Mouse (Mus musculus): ENCODE data around the gene Utrn.

Utrn gene

DNA sequence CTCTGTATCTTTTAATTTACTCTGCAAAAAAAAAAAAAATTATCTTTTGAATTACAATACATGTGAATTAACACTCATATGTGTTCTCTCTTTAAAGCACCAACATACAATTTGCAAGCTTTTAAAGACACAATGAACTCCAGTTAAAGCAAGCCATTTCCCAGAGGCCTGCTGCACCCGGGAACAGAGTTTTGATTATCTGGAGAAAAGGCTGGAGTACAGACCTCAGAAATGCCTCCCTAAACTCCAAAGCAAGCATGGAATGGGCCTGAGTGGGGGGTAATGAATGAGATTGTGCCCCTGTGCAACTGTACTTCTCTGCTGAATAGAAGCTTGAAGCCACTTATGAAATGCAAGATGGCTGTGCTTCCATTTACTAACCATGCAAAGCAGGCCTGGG, 281.8 kb downstream of the Utrn start:
- no peak for DNase-seq (ENCODE audit: low spot score)

DNA sequence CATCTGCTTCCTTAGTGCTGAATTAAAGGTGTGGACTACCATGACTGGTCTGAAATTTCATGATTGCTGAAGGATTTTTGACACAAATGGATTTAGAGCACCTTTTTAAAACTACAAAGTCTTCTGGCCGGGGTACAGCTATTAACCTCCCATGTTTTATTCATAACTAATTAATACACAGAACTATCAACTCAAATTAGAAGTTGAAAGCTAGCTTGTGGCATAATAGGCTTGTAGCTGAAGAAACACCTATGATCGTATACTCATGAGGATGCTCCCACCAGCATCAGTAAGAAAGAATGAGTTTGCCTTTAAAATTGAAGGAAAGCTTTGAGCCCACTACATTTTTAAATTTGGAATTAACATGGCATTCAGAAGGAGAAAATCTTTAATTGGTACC, 282.3 kb downstream of the Utrn start:
- no peak for DNase-seq (ENCODE audit: low spot score)

- DNase-seq (ENCODE audit: low spot score) = no peak
These were observed 283.0 kb downstream of the Utrn start for GRCm38 (mm10) chr10:12586200-12586599.

DNA sequence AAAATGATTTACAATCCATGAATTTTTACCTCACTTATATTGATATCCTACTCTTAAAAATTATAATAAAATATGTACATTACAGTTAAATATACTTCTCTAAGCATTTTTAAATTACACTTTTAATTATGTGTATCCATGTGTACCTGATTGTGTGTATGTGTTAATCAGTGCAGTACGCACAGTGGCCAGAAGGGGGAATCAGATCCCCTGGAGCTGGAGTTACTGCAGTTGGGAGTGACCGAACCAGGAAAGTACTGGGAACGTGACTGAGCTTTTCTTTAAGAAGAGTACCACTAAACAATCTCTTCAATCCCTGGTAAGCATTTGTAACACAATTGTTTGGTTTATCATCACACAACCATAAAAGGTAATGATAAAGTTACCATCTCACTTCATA, 285.7 kb downstream of the Utrn start:
- DNase-seq (ENCODE audit: low spot score) = no peak

DNA sequence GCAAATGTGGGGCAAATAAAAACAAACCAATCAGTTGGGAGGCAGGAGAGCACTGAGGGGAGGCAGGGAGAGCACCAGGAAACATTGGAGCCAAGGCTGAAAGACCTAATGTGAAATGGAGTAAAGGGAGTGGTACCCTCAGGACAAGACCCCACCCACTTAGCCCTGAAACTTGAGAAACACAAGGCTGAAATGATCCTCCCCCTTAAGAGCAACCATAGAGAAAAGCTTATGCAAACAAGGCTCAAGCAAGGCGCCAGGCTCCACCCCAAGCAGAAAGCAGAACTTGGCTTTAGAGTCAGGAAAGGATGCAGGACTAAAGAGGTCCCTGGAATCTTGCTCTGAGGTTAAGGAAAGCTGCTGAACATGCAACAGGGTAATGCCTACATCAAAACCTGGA, 290.1 kb downstream of the Utrn start:
- peak; percentile 78 for DNase-seq (ENCODE audit: low spot score)

DNA sequence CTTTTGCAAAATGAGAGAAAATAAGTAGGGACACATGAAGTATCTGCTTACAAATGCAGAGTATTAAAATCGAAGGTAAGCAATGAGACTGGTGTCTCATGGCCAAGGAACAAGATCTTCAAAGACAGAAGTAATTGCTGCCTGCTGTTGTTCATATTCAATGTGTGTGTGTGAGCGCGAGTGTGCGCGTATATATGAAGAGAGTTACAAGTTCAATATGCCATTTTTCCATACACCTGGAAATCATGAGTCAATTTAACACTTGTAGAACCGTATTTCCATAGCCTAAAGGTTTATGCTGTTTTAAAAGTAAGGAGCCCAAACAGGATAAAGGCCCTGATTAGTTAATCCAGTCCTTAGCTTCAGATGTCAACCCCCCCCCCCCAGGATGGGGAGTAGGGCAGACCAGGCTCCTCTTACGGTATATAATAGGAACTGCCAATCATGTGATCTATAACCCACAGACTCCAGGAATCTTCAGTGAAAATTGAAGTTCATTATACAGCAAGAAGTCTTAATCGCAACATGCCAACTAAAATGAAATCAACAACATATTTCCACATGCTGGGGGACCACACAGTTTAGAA, 293.2 kb downstream of the Utrn start:
- DNase-seq (ENCODE audit: low spot score) = no peak

- no peak for DNase-seq (ENCODE audit: low spot score)
These were observed 294.4 kb downstream of the Utrn start for GRCm38 (mm10) chr10:12574760-12575159.

- peak; percentile 46 for DNase-seq (ENCODE audit: low spot score)
These were observed 295.6 kb downstream of the Utrn start for GRCm38 (mm10) chr10:12573601-12574000.

GRCm38 (mm10) chr10:12572759-12573158, 296.4 kb downstream of the Utrn start:
- DNase-seq (ENCODE audit: low spot score) = no peak

GRCm38 (mm10) chr10:12564425-12564824, 304.7 kb downstream of the Utrn start:
- DNase-seq (ENCODE audit: low spot score) = no peak

DNA sequence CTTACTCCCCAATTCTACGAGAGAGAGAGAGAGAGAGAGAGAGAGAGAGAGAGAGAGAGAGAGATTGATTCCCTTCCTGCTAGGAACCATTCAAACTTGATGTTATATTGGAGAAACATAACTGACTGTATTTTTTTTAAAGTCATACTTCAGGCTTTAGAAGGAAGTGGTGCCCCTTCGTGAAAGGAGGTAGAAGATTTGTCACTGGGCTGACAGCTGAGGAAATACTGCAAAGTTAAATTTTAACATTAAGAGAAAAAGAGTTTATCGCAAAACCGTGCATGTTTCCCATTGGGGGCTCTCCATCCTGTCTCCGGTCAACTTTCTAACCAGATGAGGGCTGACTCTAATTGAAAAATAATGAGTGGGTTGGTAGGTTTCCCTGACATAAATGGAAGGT, 310.4 kb downstream of the Utrn start:
- DNase-seq (ENCODE audit: low spot score) = no peak

- DNase-seq (ENCODE audit: low spot score) = no peak
These were observed 315.0 kb downstream of the Utrn start for GRCm38 (mm10) chr10:12554090-12554718.

- peak; percentile 41 for DNase-seq (ENCODE audit: low spot score)
These were observed 316.3 kb downstream of the Utrn start for GRCm38 (mm10) chr10:12552890-12553278.

- DNase-seq (ENCODE audit: low spot score) = peak; percentile 83
These were observed 316.8 kb downstream of the Utrn start for GRCm38 (mm10) chr10:12552196-12552889.

GRCm38 (mm10) chr10:12551735-12552134, 317.4 kb downstream of the Utrn start:
- DNase-seq (ENCODE audit: low spot score) = no peak

GRCm38 (mm10) chr10:12549945-12550540, 319.1 kb downstream of the Utrn start:
- no peak for DNase-seq (ENCODE audit: low spot score)

- no peak for DNase-seq (ENCODE audit: low spot score)
These were observed 319.9 kb downstream of the Utrn start for GRCm38 (mm10) chr10:12549261-12549660.

GRCm38 (mm10) chr10:12548616-12549084, 320.5 kb downstream of the Utrn start:
- DNase-seq (ENCODE audit: low spot score) = peak; percentile 89

DNA sequence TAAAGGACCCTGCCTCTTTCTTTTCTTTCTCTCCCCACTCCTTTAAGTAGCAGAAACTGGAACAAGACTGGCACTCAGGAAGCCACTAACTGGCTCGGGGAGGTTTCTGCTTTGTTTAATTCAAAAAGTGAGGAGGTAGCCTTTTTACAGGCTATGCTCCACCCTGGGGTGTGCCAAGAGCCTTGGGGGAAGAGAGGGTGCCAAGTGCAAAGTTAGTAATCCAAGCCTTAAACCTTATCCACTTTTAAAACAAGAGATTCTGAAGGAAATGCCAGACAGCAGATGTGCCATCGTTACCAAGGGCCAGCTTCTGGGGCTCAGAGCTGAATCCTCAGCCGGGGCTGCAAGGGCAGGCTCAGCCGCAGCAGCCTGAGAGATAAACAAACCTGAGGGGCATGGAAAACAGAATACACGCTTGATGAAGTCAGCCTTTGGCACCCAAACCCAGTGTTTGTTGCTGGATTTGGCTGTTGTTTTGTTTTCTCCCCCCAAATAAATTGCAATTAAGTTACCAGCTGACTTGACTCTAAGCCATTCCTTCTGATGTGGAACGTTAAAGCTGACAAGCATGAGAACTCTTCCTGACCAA, 322.0 kb downstream of the Utrn start:
- no peak for DNase-seq (ENCODE audit: low spot score)

DNA sequence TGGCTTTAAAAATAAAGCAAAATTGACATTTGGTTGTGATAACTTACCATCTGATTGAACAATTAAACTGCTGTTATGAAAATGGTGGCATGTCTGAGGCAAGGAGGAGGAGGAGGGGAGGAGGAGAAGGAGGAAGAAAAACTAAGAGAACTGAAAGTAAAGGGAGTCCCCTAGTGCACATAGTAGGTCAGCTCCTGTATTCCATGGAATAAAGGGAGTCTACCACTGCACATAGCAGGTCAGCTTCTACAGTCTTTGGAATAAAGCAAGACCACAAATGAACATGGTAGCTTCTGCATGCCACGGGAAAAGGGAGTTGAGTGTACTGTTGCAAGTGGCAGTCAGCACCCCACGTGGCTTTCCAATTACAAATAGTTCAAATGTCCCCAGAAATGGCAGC, 323.7 kb downstream of the Utrn start:
- DNase-seq (ENCODE audit: low spot score) = no peak

GRCm38 (mm10) chr10:12541757-12542156, 327.4 kb downstream of the Utrn start:
- no peak for DNase-seq (ENCODE audit: low spot score)

GRCm38 (mm10) chr10:12535272-12535671, 333.9 kb downstream of the Utrn start:
- DNase-seq (ENCODE audit: low spot score) = no peak

GRCm38 (mm10) chr10:12534801-12535200, 334.4 kb downstream of the Utrn start:
- DNase-seq (ENCODE audit: low spot score) = no peak
